Comparison of ENCODE assay signal across 20 mouse cellular contexts in the genomic region with DNA sequence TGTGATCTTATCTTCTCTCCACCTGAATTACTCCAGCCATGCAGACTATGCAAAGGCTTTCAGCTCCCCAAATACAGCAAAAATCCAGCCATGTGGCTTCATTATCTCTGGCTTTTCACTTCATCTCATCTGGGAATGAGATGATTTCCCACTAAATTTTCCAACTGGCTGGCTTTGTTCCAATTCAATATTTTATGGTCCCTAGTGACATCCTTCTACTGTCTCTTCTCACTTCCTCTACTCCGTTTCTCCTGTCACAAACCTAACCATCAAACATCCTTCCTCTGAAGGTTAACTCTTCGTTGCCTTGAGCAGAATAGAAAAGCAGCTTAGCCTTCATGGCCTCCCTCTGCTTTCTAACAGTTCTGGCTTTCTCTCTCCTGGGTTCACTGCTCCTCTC. TPM values are rescaled to one million over a fixed set of nuclear protein-coding genes. Genes with fewer than 3 reads are reported as not detected.
"Had no signal": no experiment of that assay in that cellular context is flagged by ENCODE, and none has a peak within 500 bp of the region (broad histone marks: within the 10 kb centered on the region; RNA-seq: fewer than 3 reads in every experiment).

No protein-coding gene starts in this region.

- H3K4me2 ChIP-seq: liver, embryonic 11.5 days; liver, embryonic 15.5 days; midbrain, embryonic 13.5 days; neural tube, embryonic 13.5 days had no signal

- H3K9me3 ChIP-seq: limb, embryonic 10.5 days; liver, embryonic 15.5 days; megakaryocyte, embryonic 14.5 days; midbrain, embryonic 13.5 days; neural tube, embryonic 13.5 days had no signal

- H3K4me3 ChIP-seq: limb, embryonic 10.5 days; liver, embryonic 15.5 days; megakaryocyte, embryonic 14.5 days; midbrain, embryonic 13.5 days; neural tube, embryonic 13.5 days had no signal

- DNase-seq: kidney, adult 9 months; kidney, postnatal 36 days; lung, adult 2 months; lung, postnatal 10 days; right cerebral cortex, adult 18-20 months; right cerebral cortex, postnatal 25 days; spleen, adult 18-20 months; thymus, adult 18-20 months; thymus, postnatal 14 days had no signal

- H3K9ac ChIP-seq: liver, embryonic 15.5 days; midbrain, embryonic 13.5 days; neural tube, embryonic 13.5 days had no signal

- ATAC-seq: midbrain, embryonic 13.5 days had no signal

- H3K27me3 ChIP-seq: liver, embryonic 15.5 days; megakaryocyte, embryonic 14.5 days; midbrain, embryonic 13.5 days; neural tube, embryonic 13.5 days had no signal

- H3K4me1 ChIP-seq: limb, embryonic 10.5 days; liver, embryonic 15.5 days; megakaryocyte, embryonic 14.5 days; midbrain, embryonic 13.5 days had no signal

- H3K27ac ChIP-seq: kidney, postnatal 0 days; limb, embryonic 10.5 days; liver, embryonic 15.5 days; macrophage; midbrain, embryonic 13.5 days; neural tube, embryonic 13.5 days had no signal

- H3K36me3 ChIP-seq: limb, embryonic 10.5 days; liver, embryonic 15.5 days; midbrain, embryonic 13.5 days; neural tube, embryonic 13.5 days had no signal

RNA-seq across cellular contexts. Expression of gene Tnfsf4, which starts 50.1 kb away (rescaled TPM):
- total RNA-seq: layer of hippocampus, adult 18-20 months; layer of hippocampus, postnatal 10 days had no signal
- polyA plus RNA-seq: liver, embryonic 11.5 days; liver, embryonic 15.5 days; lung, adult 2 months; midbrain, embryonic 13.5 days; neural tube, embryonic 13.5 days; stomach, embryonic 14.5 days had no signal
